Mouse (Mus musculus) ES-Bruce4 (cell line): ENCODE results near the gene Mrgpra6. TPM values are rescaled to one million over a fixed set of nuclear protein-coding genes. Genes with fewer than 3 reads are reported as not detected.
A peak's percentile ranks its signal among the peaks of the same experiment; 100 is the strongest.

Source experiments
- H3K27ac ChIP-seq: 2 replicates; pipeline ENCODE4 v1.5.1; 2012; ENCODE audit warnings: low read length, inconsistent platforms; ENCODE audit not compliant: insufficient read depth
- H3K27me3 ChIP-seq: 2 replicates; pipeline ENCODE4 v1.6.1; 2012; ENCODE audit warnings: mild to moderate bottlenecking, low read length, inconsistent platforms; ENCODE audit not compliant: control insufficient read depth, poor library complexity, insufficient read depth, severe bottlenecking
- H3K36me3 ChIP-seq: 2 replicates; pipeline ENCODE4 v1.6.1; 2012; ENCODE audit warnings: inconsistent platforms, mild to moderate bottlenecking, low read length, moderate library complexity; ENCODE audit not compliant: control insufficient read depth, poor library complexity, insufficient read depth, severe bottlenecking
- H3K4me1 ChIP-seq: one replicate; pipeline ENCODE4 v1.8.1; 2011; ENCODE audit warnings: low read length; ENCODE audit not compliant: control insufficient read depth, insufficient read depth
- H3K4me3 ChIP-seq: 2 replicates; pipeline ENCODE4 v1.5.1; 2011; ENCODE audit warnings: low read depth, mild to moderate bottlenecking, low read length
- H3K9ac ChIP-seq: 2 replicates; pipeline ENCODE4 v1.6.1; 2012; ENCODE audit warnings: low read depth, mild to moderate bottlenecking, inconsistent platforms; ENCODE audit not compliant: poor library complexity, severe bottlenecking
- H3K9me3 ChIP-seq: replicated peaks from 2 replicates; pipeline ENCODE4 v1.6.1; 2012; ENCODE audit warnings: mild to moderate bottlenecking, low read length, inconsistent platforms; ENCODE audit not compliant: control insufficient read depth, poor library complexity, insufficient read depth, severe bottlenecking
- CTCF ChIP-seq: IDR thresholded peaks from one replicate; pipeline ENCODE4 v1.8.1; 2011; ENCODE audit warnings: low read depth, low read length
- EP300 ChIP-seq: IDR thresholded peaks from 2 replicates; pipeline ENCODE4 v1.6.1; 2011; ENCODE audit warnings: low read depth, low read length; ENCODE audit not compliant: insufficient read depth
- POLR2A ChIP-seq: IDR thresholded peaks from one replicate; pipeline ENCODE4 v1.8.1; 2011; ENCODE audit warnings: low read length; ENCODE audit not compliant: insufficient read depth
- polyA plus RNA-seq: library from polyadenylated mRNA; stranded (reverse); fragments of >200 nt; gene quantifications from 2 replicates; pipeline ENCODE4 v1.2.4, GENCODE M21; 2011; ENCODE audit warnings: low read depth; ENCODE audit not compliant: missing spikeins, insufficient read depth, insufficient read length

Mrgpra6 gene
- not detected in 2 replicates for polyA plus RNA-seq

DNA sequence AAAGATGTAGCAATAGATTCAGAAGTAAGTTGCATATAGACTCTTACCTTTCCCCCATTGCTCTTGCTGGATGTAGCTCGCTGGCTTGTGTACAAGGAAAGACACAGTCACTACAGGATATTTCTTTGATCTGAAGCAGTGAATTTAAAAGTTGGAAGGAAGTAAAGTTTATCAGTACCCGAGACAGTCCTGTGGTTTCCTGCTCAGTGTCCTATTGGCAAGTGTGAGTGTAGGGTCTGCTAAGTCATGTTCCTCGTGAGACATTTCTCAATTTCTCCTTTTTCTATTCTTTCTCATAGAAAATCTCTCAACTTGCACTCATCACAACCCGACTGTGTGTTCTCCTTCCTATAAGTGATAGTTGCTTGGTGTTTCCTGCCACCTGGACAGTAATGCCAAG, at the start of gene Mrgpra6:
Gene Mrgpra6 (minus strand): TSS at position 91 of the 400 bp plus-strand sequence.
- H3K27me3 ChIP-seq = no peaks in the 10 kb centered on the region
- no peaks in the 10 kb centered on the region for H3K36me3 ChIP-seq
- H3K27ac ChIP-seq = no peak within 1 kb of the TSS
- H3K4me3 ChIP-seq = no peak within 1 kb of the TSS
- no peaks in the 10 kb centered on the region for H3K4me1 ChIP-seq
- H3K9me3 ChIP-seq = no peaks in the 10 kb centered on the region
- TF ChIP-seq EP300 = no peak
- TF ChIP-seq CTCF = no peak
- TF ChIP-seq POLR2A = no peak
- H3K9ac ChIP-seq = no peak within 1 kb of the TSS

DNA sequence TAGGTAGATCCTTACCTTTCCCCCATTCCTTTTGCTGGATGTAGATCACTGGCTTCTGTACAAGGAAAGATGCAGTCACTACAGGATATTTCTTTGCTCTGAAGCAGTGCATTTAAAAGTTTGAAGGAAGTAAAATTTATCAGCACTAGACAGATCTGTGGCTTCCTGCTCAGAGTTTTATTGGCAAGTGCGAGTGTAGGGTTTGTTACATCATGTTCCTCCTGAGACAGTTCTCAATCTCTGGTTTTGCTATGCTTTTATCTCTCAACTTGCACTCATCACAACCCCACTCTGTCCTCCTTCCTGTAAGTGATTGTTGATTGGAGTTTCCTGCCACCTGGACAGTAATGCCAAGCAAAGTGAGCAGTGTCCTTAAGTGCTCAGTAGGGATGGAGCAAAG, 48.0 kb upstream of the Mrgpra6 start, which contains the start of gene Mrgpra9:
Gene Mrgpra9 (minus strand): TSS at position 79 of the 400 bp plus-strand sequence.
- TF ChIP-seq POLR2A = no peak
- TF ChIP-seq CTCF = no peak
- no peak for TF ChIP-seq EP300
- H3K4me3 ChIP-seq = no peak within 1 kb of the TSS
- H3K36me3 ChIP-seq = no peaks in the 10 kb centered on the region
- no peaks in the 10 kb centered on the region for H3K9me3 ChIP-seq
- H3K27me3 ChIP-seq = no peaks in the 10 kb centered on the region
- H3K9ac ChIP-seq = no peak within 1 kb of the TSS
- H3K27ac ChIP-seq = no peak within 1 kb of the TSS
- H3K4me1 ChIP-seq = no peaks in the 10 kb centered on the region

DNA sequence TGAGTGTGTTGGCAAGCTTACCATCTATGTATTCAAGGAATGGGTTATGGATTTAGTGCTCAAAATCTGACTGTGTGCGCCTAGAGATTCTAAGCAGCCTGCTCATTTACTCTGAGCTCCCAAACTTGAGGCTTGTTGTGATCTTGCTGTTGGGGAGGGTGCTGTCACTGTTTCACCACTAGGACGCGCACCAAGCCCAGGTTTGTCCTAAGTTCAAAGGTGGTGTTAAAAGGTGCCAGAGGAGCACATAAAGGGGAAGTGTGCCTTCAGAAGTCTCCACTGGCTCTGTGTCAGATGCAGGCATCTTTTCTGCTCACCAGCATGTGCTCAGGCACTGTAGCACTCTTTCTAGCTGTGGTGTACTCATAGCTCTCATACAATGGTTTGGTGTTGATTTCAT, 39.9 kb upstream of the Mrgpra6 start:
- peak; percentile 36 for TF ChIP-seq CTCF
- TF ChIP-seq EP300 = no peak
- no peaks in the 10 kb centered on the region for H3K4me1 ChIP-seq
- no peaks in the 10 kb centered on the region for H3K27me3 ChIP-seq
- H3K36me3 ChIP-seq = no peaks in the 10 kb centered on the region
- H3K4me3 ChIP-seq = no peak overlapping the region
- H3K9me3 ChIP-seq = no peaks in the 10 kb centered on the region
- no peak overlapping the region for H3K27ac ChIP-seq
- H3K9ac ChIP-seq = no peak overlapping the region

- no peaks in the 10 kb centered on the region for H3K9me3 ChIP-seq
- no peaks in the 10 kb centered on the region for H3K4me1 ChIP-seq
- H3K27ac ChIP-seq = no peak overlapping the region
- H3K9ac ChIP-seq = no peak overlapping the region
- H3K4me3 ChIP-seq = no peak overlapping the region
- H3K27me3 ChIP-seq = no peaks in the 10 kb centered on the region
- TF ChIP-seq CTCF (no peak), EP300 (no peak), POLR2A (no peak)
- H3K36me3 ChIP-seq = no peaks in the 10 kb centered on the region
Measured at GRCm38 (mm10) chr7:47195271-47195670, 9.4 kb downstream of the Mrgpra6 start.

- H3K27ac ChIP-seq = no peak overlapping the region
- TF ChIP-seq POLR2A = no peak
- TF ChIP-seq CTCF = no peak
- TF ChIP-seq EP300 = no peak
- no peaks in the 10 kb centered on the region for H3K36me3 ChIP-seq
- no peaks in the 10 kb centered on the region for H3K27me3 ChIP-seq
- H3K4me1 ChIP-seq = no peaks in the 10 kb centered on the region
- no peak overlapping the region for H3K9ac ChIP-seq
- H3K9me3 ChIP-seq = no peaks in the 10 kb centered on the region
- no peak overlapping the region for H3K4me3 ChIP-seq
Measured at GRCm38 (mm10) chr7:47170814-47171213, 33.9 kb downstream of the Mrgpra6 start.

- H3K9me3 ChIP-seq = no peaks in the 10 kb centered on the region
- H3K27me3 ChIP-seq = no peaks in the 10 kb centered on the region
- H3K4me1 ChIP-seq = no peaks in the 10 kb centered on the region
- no peak overlapping the region for H3K9ac ChIP-seq
- TF ChIP-seq POLR2A = no peak
- H3K27ac ChIP-seq = no peak overlapping the region
- no peaks in the 10 kb centered on the region for H3K36me3 ChIP-seq
- no peak overlapping the region for H3K4me3 ChIP-seq
Measured at GRCm38 (mm10) chr7:47165028-47165427, 39.7 kb downstream of the Mrgpra6 start.
